Mouse (Mus musculus): Measurements from ENCODE around the gene Prdm11. TPM values are rescaled to one million over a fixed set of nuclear protein-coding genes. Genes with fewer than 3 reads are reported as not detected.

The Prdm11 gene
- total and polyA plus RNA-seq, 3 experiments, result 0.05 to 1.8 (median 0.06) TPM

DNA sequence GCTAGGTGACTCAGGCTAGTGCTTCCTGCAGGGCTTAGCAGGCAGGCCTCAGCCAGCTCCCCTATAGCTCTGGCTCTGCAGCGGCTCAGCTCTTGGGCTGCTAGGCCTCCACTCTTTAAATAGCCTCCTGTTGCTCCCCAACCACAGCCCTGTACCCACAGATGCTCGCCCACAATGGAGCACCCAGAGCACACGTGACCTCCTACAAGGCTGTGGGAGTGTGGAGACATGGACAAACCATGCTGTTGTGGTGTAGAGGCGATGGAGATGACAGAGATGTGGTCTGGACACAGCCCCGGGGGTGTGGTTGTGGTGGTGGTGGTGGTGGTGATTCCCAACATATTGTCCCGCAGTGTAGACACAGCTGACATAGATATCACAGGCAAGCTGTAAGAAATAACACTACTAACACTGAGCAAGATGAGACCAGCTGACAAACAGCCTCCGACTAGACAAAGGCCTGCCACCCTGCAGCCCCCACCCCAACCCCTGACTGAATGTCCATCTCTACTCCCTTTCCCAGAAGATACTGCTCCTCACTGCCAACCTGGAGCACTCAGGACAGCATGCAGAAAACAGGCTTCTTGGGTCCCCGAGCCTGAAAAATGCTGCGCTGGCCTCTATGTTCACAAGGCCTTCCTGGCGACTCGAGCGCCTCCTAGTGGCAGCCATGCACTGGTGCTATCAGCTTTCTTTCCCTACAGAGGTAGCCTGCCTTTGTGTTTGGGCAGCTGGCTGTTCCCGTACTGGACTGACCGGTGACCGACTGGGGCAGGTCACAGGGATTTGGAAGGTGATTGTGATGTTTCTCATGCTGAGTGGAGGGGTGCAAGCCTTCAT, 30.0 kb upstream of the Prdm11 start:
- no peaks in the 10 kb centered on the region for H3K36me3 ChIP-seq (replicated peaks in 1 of 2; ENCODE audit: control insufficient read depth in 1 of 2, insufficient read depth in 1 of 2, low read length in 1 of 2)
- TF ChIP-seq SMC3 (IDR thresholded peaks at IDR 0.05; ENCODE audit: low read depth, low read length) (peak; percentile 71), CTCF (conservative IDR thresholded peaks at IDR 0.05 in 1 of 2, IDR thresholded peaks at IDR 0.05 in 1 of 2; ENCODE audit: low read depth in 2 of 2, low read length in 2 of 2) (peak; percentile 71 to 83), MAFK (IDR thresholded peaks at IDR 0.05; ENCODE audit: insufficient replicate concordance, low read length) (peak; percentile 68; the same call in 1 of the 2 replicates), GABPA (IDR thresholded peaks at IDR 0.05; ENCODE audit: insufficient replicate concordance, low read depth, low read length) (no peak), MEF2A (IDR thresholded peaks at IDR 0.05; ENCODE audit: borderline replicate concordance, low read depth, low read length) (no peak), RAD21 (IDR thresholded peaks at IDR 0.05; ENCODE audit: low read depth, low read length) (peak; percentile 40), NRF1 (IDR thresholded peaks at IDR 0.05; ENCODE audit: low read depth, low read length) (peak; percentile 21; the same call in 1 of the 2 replicates)
- 0 out of 4 replicates have a peak, but pooled peaks cover 0 to 2% of the 10 kb centered on the region in 2 experiments for H3K4me1 ChIP-seq (ENCODE audit: control insufficient read depth in 1 of 2, insufficient read depth in 2 of 2)
- peaks cover 76% of the 10 kb centered on the region for H3K27me3 ChIP-seq (replicated peaks)
- no peak overlapping the region for H3K27ac ChIP-seq (ENCODE audit: insufficient read depth, low read depth)
- H3K4me2 ChIP-seq (ENCODE audit: insufficient read depth, low read depth, poor library complexity, severe bottlenecking), result no peak overlapping the region
- H3K79me2 ChIP-seq (replicated peaks; ENCODE audit: control insufficient read depth, extremely low read depth, insufficient read depth, poor library complexity, severe bottlenecking), result no peaks in the 10 kb centered on the region
- dilution Hi-C loops (cut with MboI; ENCODE audit: extremely low pct_ligation_motif_present, extremely low pct_unique_long_range_greater_than_20kb, low sequenced_read_pairs) (no loop called here), in situ Hi-C loops (cut with MboI; ENCODE audit: low pct_ligation_motif_present, low pct_unique_long_range_greater_than_20kb, low sequenced_read_pairs) (no loop called here)
- no peaks in the 10 kb centered on the region for H3K9me3 ChIP-seq (replicated peaks; ENCODE audit: low read length)
- H3K9ac ChIP-seq (ENCODE audit: insufficient read depth, low read depth), result no peak overlapping the region
- DNase-seq (ENCODE audit: extremely low read depth), result peak; percentile 62
- H3K4me3 ChIP-seq (replicated peaks in 1 of 3; ENCODE audit: low read depth in 2 of 3, low read length in 2 of 3, poor library complexity in 1 of 3), result no peak overlapping the region

DNA sequence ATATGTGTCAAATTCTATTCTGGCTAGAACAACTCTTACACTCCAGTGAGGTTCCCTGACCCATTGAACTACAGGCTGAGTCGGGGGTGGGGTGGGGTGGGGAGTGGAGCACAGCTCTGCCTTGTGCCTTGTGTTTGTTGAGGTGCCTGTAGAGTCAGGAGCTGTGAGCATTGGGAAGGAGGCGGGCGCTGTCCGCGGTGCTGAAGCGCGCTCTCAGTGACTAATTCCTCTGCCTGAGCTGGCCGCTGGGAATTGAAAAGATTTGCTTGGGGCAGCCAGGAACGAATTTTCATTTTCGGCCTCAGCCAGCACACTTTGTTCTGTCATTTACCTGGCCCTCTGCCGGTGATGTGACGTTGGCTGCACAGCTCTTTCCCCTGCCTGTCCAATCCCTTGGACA, 25.7 kb upstream of the Prdm11 start:
- peaks cover 0 to 4% of the 10 kb centered on the region in 2 experiments; a peak in 2 of 4 replicates for H3K4me1 ChIP-seq (ENCODE audit: control insufficient read depth in 1 of 2, insufficient read depth in 2 of 2)
- TF ChIP-seq E2F4 (IDR thresholded peaks at IDR 0.05; ENCODE audit: insufficient replicate concordance, low read depth, low read length), result no peak
- TF ChIP-seq IRF4 (IDR thresholded peaks at IDR 0.05; ENCODE audit: low read depth, low read length), result peak; percentile 66
- peak; percentile 84 for TF ChIP-seq SIN3A (IDR thresholded peaks at IDR 0.05; ENCODE audit: low read length)
- TF ChIP-seq CTCF (conservative IDR thresholded peaks at IDR 0.05 in 1 of 2, IDR thresholded peaks at IDR 0.05 in 1 of 2; ENCODE audit: low read depth in 2 of 2, low read length in 2 of 2), result peak in 1 of 2 experiments; percentile 12; a peak in 2 of 4 replicates
- TF ChIP-seq BHLHE40 (IDR thresholded peaks at IDR 0.05; ENCODE audit: low read depth, low read length), result no peak; the same call in 1 of the 2 replicates
- TF ChIP-seq MXI1 (IDR thresholded peaks at IDR 0.05; ENCODE audit: low read depth, low read length), result peak; percentile 71; the same call in 1 of the 2 replicates
- H3K4me3 ChIP-seq (replicated peaks in 1 of 3; ENCODE audit: low read depth in 2 of 3, low read length in 2 of 3, poor library complexity in 1 of 3), result no peak overlapping the region
- H3K4me2 ChIP-seq (ENCODE audit: insufficient read depth, low read depth, poor library complexity, severe bottlenecking), result no peak overlapping the region
- dilution Hi-C loops (cut with MboI; ENCODE audit: extremely low pct_ligation_motif_present, extremely low pct_unique_long_range_greater_than_20kb, low sequenced_read_pairs) (no loop called here), in situ Hi-C loops (cut with MboI; ENCODE audit: low pct_ligation_motif_present, low pct_unique_long_range_greater_than_20kb, low sequenced_read_pairs) (no loop called here)
- peak; percentile 41 for DNase-seq (ENCODE audit: extremely low read depth)
- H3K9me3 ChIP-seq (replicated peaks; ENCODE audit: low read length), result no peaks in the 10 kb centered on the region
- H3K27me3 ChIP-seq (replicated peaks), result peaks cover 72% of the 10 kb centered on the region
- H3K27ac ChIP-seq (ENCODE audit: insufficient read depth, low read depth), result no peak overlapping the region
- no peaks in the 10 kb centered on the region for H3K36me3 ChIP-seq (replicated peaks in 1 of 2; ENCODE audit: control insufficient read depth in 1 of 2, insufficient read depth in 1 of 2, low read length in 1 of 2)
- no peak overlapping the region for H3K9ac ChIP-seq (ENCODE audit: insufficient read depth, low read depth)
- no peaks in the 10 kb centered on the region for H3K79me2 ChIP-seq (replicated peaks; ENCODE audit: control insufficient read depth, extremely low read depth, insufficient read depth, poor library complexity, severe bottlenecking)

Measured in CH12.LX (cell line).